In the genomic region with DNA sequence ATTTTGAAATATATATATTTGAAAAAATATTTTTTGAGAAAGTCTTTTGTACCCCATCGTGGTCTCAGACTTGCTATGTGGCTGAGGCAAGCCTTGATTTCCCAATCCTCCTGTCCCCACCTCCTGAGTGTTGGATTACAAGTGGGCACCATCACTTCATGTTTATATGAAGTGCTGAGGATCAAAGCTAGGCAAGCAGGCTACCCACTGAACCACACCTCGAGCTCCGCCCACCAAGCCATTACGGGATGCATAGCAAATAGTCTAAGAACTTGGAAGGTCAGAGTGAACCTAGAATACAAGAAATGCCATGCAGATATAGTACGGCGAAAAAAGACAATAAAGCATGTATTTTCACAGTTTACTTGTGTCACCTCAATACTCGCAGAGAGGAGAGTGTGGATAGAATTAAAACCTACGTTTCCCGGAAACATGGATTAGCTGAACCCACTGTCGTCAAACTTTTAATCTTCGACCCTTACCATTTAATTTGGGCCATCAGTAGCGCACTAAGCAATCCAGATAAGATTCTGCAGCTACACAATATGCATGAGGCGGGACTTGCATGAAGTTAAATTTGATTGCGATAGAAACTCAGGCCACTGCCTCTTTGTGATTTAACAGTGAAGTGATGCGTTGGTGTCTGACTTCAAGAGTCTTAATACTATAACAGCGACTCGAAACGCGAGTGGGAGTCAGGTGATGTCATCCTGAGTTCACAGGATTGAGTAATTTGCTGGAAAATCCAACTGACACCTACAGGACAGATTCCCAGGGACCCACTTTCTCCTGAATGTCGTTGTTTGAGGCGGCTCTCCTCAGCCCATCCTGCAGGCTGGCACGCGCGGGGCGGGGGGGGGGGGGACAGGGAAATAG, we compare ENCODE assay signal across 8 mouse cellular contexts. TPM values are rescaled to one million over a fixed set of nuclear protein-coding genes. Genes with fewer than 3 reads are reported as not detected.
DNase-seq lines count a peak whose midpoint lies in the region; ATAC-seq and TF ChIP-seq lines count a peak whose summit lies in the region.

No protein-coding gene starts in this region.

- H3K9me3 ChIP-seq in embryonic facial prominence, embryonic 12.5 days = no peaks in the 10 kb centered on the region
- no peaks in the 10 kb centered on the region for H3K9me3 ChIP-seq in intestine, postnatal 0 days (ENCODE audit: control insufficient read depth)
- H3K9me3 ChIP-seq in midbrain, embryonic 16.5 days (replicated peaks; ENCODE audit: control insufficient read depth, low read length, poor library complexity, severe bottlenecking) = no peaks in the 10 kb centered on the region

- peak overlapping the region; percentile 84 for H3K4me2 ChIP-seq in embryonic facial prominence, embryonic 12.5 days (replicated peaks)
- H3K4me2 ChIP-seq in intestine, postnatal 0 days (replicated peaks; ENCODE audit: low read depth) = peak overlapping the region; percentile 94
- H3K4me2 ChIP-seq in midbrain, embryonic 16.5 days (ENCODE audit: low read length) = peak overlapping the region; percentile 86

- no peak for ATAC-seq in embryonic facial prominence, embryonic 12.5 days (ENCODE audit: insufficient number of reproducible peaks, insufficient read depth, low FRiP score, low TSS enrichment)
- no peak for ATAC-seq in intestine, postnatal 0 days
- peak; percentile 3; the same call in 1 of the 2 replicates for ATAC-seq in midbrain, embryonic 16.5 days

- 13% methylated on average over 25 of the region's 25 CpGs for WGBS in embryonic facial prominence, embryonic 12.5 days
- WGBS in intestine, postnatal 0 days = 10% methylated on average over 25 of the region's 25 CpGs
- 12% methylated on average over 25 of the region's 25 CpGs for WGBS in midbrain, embryonic 16.5 days

- H3K27ac ChIP-seq in embryonic facial prominence, embryonic 12.5 days = no peak overlapping the region
- H3K27ac ChIP-seq in intestine, postnatal 0 days (ENCODE audit: low read depth, low read length) = no peak overlapping the region
- no peak overlapping the region for H3K27ac ChIP-seq in midbrain, embryonic 16.5 days (ENCODE audit: low read length)

- H3K9ac ChIP-seq in embryonic facial prominence, embryonic 12.5 days = peak overlapping the region; percentile 90; the same call in 1 of the 2 replicates
- peak overlapping the region; percentile 86 for H3K9ac ChIP-seq in intestine, postnatal 0 days (ENCODE audit: low read depth, low read length)
- H3K9ac ChIP-seq in midbrain, embryonic 16.5 days (ENCODE audit: low read depth, low read length) = 0 out of 2 replicates have a peak overlapping the region, but pooled peaks have one; percentile 82

- H3K4me1 ChIP-seq in embryonic facial prominence, embryonic 12.5 days = peaks cover 20% of the 10 kb centered on the region
- no peaks in the 10 kb centered on the region for H3K4me1 ChIP-seq in intestine, postnatal 0 days (replicated peaks; ENCODE audit: control insufficient read depth, insufficient read depth, low read length)
- peaks cover 6% of the 10 kb centered on the region; the same call in 1 of the 2 replicates for H3K4me1 ChIP-seq in midbrain, embryonic 16.5 days (ENCODE audit: control insufficient read depth, insufficient read depth, low read length)

- no peaks in the 10 kb centered on the region for H3K36me3 ChIP-seq in embryonic facial prominence, embryonic 12.5 days
- no peaks in the 10 kb centered on the region for H3K36me3 ChIP-seq in intestine, postnatal 0 days (ENCODE audit: control insufficient read depth, insufficient read depth)
- no peaks in the 10 kb centered on the region for H3K36me3 ChIP-seq in midbrain, embryonic 16.5 days (ENCODE audit: control insufficient read depth, insufficient read depth, low read length)

- peak overlapping the region; percentile 86 for H3K4me3 ChIP-seq in embryonic facial prominence, embryonic 12.5 days
- peak overlapping the region; percentile 95 for H3K4me3 ChIP-seq in intestine, postnatal 0 days (ENCODE audit: low read depth, low read length)
- peak overlapping the region; percentile 92 for H3K4me3 ChIP-seq in midbrain, embryonic 16.5 days (ENCODE audit: low read depth, low read length)

- DNase-seq in kidney, adult 11 months = peak; percentile 38
- no peak for DNase-seq in kidney, adult 18-20 months
- DNase-seq in urinary bladder, postnatal 36 days (ENCODE audit: low spot score in 2 of 2) = no peak
- DNase-seq in layer of hippocampus, postnatal 36 days = no peak
- no peak for DNase-seq in adrenal gland, adult 8-10 months

- no peaks in the 10 kb centered on the region for H3K27me3 ChIP-seq in embryonic facial prominence, embryonic 12.5 days
- H3K27me3 ChIP-seq in intestine, postnatal 0 days (replicated peaks; ENCODE audit: control insufficient read depth, insufficient read depth, low read length) = no peaks in the 10 kb centered on the region
- no peaks in the 10 kb centered on the region for H3K27me3 ChIP-seq in midbrain, embryonic 16.5 days (ENCODE audit: control insufficient read depth, insufficient read depth, low read depth, low read length)

- no peak for TF ChIP-seq CTCF in intestine, postnatal 0 days (IDR thresholded peaks at IDR 0.05; ENCODE audit: low read depth)

RNA-seq across cellular contexts. Expression of gene Syne2, which starts 0.7 kb away (rescaled TPM):
- polyA plus RNA-seq in embryonic facial prominence, embryonic 12.5 days (2016; fragmentation: Nextera tagmentation; extraction: Ambion mirVana) = 93.2 and 97.4 TPM in 2 replicates
- 14.5 and 17.3 TPM in 2 replicates for polyA plus RNA-seq in intestine, postnatal 0 days (2015; fragmentation: Nextera tagmentation; extraction: Ambion mirVana)
- 41.4 and 51.6 TPM in 2 replicates for polyA plus RNA-seq in midbrain, embryonic 16.5 days (2015; fragmentation: Nextera tagmentation; extraction: Ambion mirVana)
- total RNA-seq in layer of hippocampus, postnatal 36 days (2021) = 10 to 100 TPM; 21.0 to 25.0 TPM
- total RNA-seq in adrenal gland, adult 8-10 months (2022) = 10 to 100 TPM; 44.7 to 90.5 (median 59.6) TPM
